Mouse (Mus musculus): ENCODE measurements around the gene Grk3. TPM values are rescaled to one million over a fixed set of nuclear protein-coding genes. Genes with fewer than 3 reads are reported as not detected.

Gene Grk3
- total RNA-seq, 1 experiment: 4.2 TPM

DNA sequence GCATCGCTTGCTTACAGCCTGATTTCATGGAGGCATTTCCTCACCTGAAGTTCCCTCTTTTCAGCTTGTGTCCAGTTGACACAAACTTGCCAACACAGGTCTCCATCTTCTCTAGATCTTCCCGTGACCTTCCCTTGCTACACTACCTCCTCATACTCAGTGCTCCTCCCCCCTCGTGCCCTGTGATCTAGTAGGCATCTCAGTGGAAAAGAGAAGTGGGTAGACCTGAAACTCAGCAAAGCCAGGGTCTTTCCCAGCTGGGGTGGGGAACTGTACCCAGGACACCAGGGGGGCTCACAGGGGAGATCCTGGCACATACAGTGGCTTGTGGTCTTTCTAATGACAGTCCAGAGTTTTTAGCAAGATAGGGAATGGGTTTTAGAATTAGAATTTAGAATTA is 64.7 kb downstream of the Grk3 start:
- DNase-seq (ENCODE audit: low read depth, low spot score): no peak
- H3K36me3 ChIP-seq (ENCODE audit: control insufficient read depth, insufficient read depth, low read length, poor library complexity, severe bottlenecking): no peaks in the 10 kb centered on the region
- H3K9ac ChIP-seq (ENCODE audit: insufficient read depth, low read depth, low read length, poor library complexity, severe bottlenecking): no peak overlapping the region
- no peak overlapping the region for H3K4me3 ChIP-seq (ENCODE audit: insufficient read depth in 1 of 2, low read depth in 1 of 2, low read length in 2 of 2, poor library complexity in 1 of 2, severe bottlenecking in 1 of 2)
- H3K27ac ChIP-seq (ENCODE audit: insufficient read depth, low read depth, low read length, poor library complexity, severe bottlenecking): no peak overlapping the region
- no peaks in the 10 kb centered on the region for H3K9me3 ChIP-seq (ENCODE audit: control insufficient read depth, insufficient read depth, low read depth, low read length)
- TF ChIP-seq ZNF384 (IDR thresholded peaks at IDR 0.05; ENCODE audit: low read depth, low read length): no peak
- TF ChIP-seq CHD2 (IDR thresholded peaks at IDR 0.05; ENCODE audit: low read depth, low read length): no peak
- no peak for TF ChIP-seq ZC3H11A (IDR thresholded peaks at IDR 0.05; ENCODE audit: borderline replicate concordance, low read depth, low read length)
- no peak for TF ChIP-seq MAFK (IDR thresholded peaks at IDR 0.05; ENCODE audit: insufficient read depth, low read depth, low read length)
- TF ChIP-seq HCFC1 (IDR thresholded peaks at IDR 0.05; ENCODE audit: borderline replicate concordance, insufficient read depth, low read length): no peak
- in situ Hi-C loops (cut with MboI; ENCODE audit: low sequenced_read_pairs in 2 of 2, unreplicated experiment in 2 of 2): no loop called here
- no peaks in the 10 kb centered on the region for H3K4me1 ChIP-seq (ENCODE audit: control insufficient read depth in 2 of 2, insufficient read depth in 2 of 2, low read length in 2 of 2, poor library complexity in 1 of 2)

DNA sequence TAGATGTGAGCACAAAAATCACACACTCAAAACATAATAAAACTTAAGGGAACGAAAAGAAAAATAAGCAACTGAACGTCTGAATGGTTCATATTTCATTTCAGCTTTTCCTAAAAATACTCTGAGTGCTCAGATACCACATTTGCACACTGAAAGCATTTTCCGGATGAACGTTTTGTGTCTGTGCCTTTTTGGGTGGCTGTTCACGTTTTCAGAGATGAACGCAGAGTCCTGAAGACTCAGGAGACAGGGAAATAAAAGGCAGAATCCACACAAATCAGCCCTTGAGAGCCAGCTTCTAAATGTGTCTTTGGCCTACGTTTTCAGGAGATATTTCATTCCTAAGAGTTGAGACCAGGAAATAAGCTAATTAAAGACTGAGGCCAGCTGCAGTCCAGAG is 69.7 kb downstream of the Grk3 start:
- Histone ChIP-seq H3K36me3 (ENCODE audit: control insufficient read depth, insufficient read depth, low read length, poor library complexity, severe bottlenecking) (no peaks in the 10 kb centered on the region), H3K4me3 (ENCODE audit: insufficient read depth in 1 of 2, low read depth in 1 of 2, low read length in 2 of 2, poor library complexity in 1 of 2, severe bottlenecking in 1 of 2) (no peak overlapping the region), H3K4me1 (ENCODE audit: control insufficient read depth in 2 of 2, insufficient read depth in 2 of 2, low read length in 2 of 2, poor library complexity in 1 of 2) (no peaks in the 10 kb centered on the region), H3K9ac (ENCODE audit: insufficient read depth, low read depth, low read length, poor library complexity, severe bottlenecking) (no peak overlapping the region), H3K9me3 (ENCODE audit: control insufficient read depth, insufficient read depth, low read depth, low read length) (no peaks in the 10 kb centered on the region), H3K27ac (ENCODE audit: insufficient read depth, low read depth, low read length, poor library complexity, severe bottlenecking) (no peak overlapping the region)
- TF ChIP-seq ZC3H11A (IDR thresholded peaks at IDR 0.05; ENCODE audit: borderline replicate concordance, low read depth, low read length) (no peak), HCFC1 (IDR thresholded peaks at IDR 0.05; ENCODE audit: borderline replicate concordance, insufficient read depth, low read length) (no peak), MAFK (IDR thresholded peaks at IDR 0.05; ENCODE audit: insufficient read depth, low read depth, low read length) (no peak), CHD2 (IDR thresholded peaks at IDR 0.05; ENCODE audit: low read depth, low read length) (no peak), ZNF384 (IDR thresholded peaks at IDR 0.05; ENCODE audit: low read depth, low read length) (no peak)
- in situ Hi-C loops (cut with MboI; ENCODE audit: low sequenced_read_pairs in 2 of 2, unreplicated experiment in 2 of 2): no loop called here
- DNase-seq (ENCODE audit: low read depth, low spot score): no peak

DNA sequence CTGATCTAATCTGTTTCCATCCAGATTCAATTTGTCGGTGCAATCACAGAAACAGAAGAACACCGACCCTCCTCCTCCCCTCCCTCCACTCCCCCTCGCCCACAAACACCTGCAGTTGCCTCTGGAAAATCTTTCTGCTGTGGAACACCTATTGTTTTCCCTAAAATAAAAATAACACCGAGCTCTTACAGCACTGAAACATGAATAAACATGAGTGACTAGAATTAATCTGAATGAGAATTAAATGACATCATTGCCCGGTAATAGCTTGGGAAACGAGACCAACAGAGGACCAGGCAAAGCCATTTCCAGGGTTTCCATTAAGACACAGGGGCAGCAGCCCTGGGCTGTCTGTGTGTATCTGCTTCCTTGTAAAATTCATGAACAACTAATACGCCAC is 73.3 kb downstream of the Grk3 start:
- H3K27ac ChIP-seq (ENCODE audit: insufficient read depth, low read depth, low read length, poor library complexity, severe bottlenecking): no peak overlapping the region
- TF ChIP-seq MAFK (IDR thresholded peaks at IDR 0.05; ENCODE audit: insufficient read depth, low read depth, low read length) (no peak), ZNF384 (IDR thresholded peaks at IDR 0.05; ENCODE audit: low read depth, low read length) (no peak), ZC3H11A (IDR thresholded peaks at IDR 0.05; ENCODE audit: borderline replicate concordance, low read depth, low read length) (no peak), CHD2 (IDR thresholded peaks at IDR 0.05; ENCODE audit: low read depth, low read length) (no peak)
- H3K9ac ChIP-seq (ENCODE audit: insufficient read depth, low read depth, low read length, poor library complexity, severe bottlenecking): no peak overlapping the region
- no peaks in the 10 kb centered on the region for H3K36me3 ChIP-seq (ENCODE audit: control insufficient read depth, insufficient read depth, low read length, poor library complexity, severe bottlenecking)
- in situ Hi-C loops (cut with MboI; ENCODE audit: low sequenced_read_pairs in 2 of 2, unreplicated experiment in 2 of 2): no loop called here
- DNase-seq (ENCODE audit: low read depth, low spot score): no peak
- H3K4me3 ChIP-seq (ENCODE audit: insufficient read depth in 1 of 2, low read depth in 1 of 2, low read length in 2 of 2, poor library complexity in 1 of 2, severe bottlenecking in 1 of 2): no peak overlapping the region
- no peaks in the 10 kb centered on the region for H3K4me1 ChIP-seq (ENCODE audit: control insufficient read depth in 2 of 2, insufficient read depth in 2 of 2, low read length in 2 of 2, poor library complexity in 1 of 2)
- no peaks in the 10 kb centered on the region for H3K9me3 ChIP-seq (ENCODE audit: control insufficient read depth, insufficient read depth, low read depth, low read length)

DNA sequence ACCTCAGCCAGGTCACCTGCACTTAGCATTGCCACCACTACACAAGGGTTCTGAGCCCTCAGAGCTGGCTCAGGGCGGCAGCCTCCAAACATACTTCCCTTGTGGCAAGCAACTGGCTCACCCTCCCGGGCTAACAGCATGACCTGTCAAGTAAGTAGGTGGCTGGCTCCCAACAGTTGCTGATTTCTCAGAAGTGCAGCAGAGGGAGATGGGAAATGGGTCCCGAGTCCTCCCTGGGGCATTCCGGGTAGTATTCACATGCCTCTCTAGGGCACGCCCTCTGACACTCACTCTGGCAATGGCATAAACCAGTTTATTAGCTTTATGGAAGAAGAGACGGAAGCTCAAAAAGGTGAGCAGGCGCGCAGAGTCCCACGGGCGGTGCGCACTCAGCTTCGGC is 74.6 kb downstream of the Grk3 start:
- Histone ChIP-seq H3K27ac (ENCODE audit: insufficient read depth, low read depth, low read length, poor library complexity, severe bottlenecking) (no peak overlapping the region), H3K9me3 (ENCODE audit: control insufficient read depth, insufficient read depth, low read depth, low read length) (no peaks in the 10 kb centered on the region), H3K9ac (ENCODE audit: insufficient read depth, low read depth, low read length, poor library complexity, severe bottlenecking) (no peak overlapping the region), H3K4me1 (ENCODE audit: control insufficient read depth in 2 of 2, insufficient read depth in 2 of 2, low read length in 2 of 2, poor library complexity in 1 of 2) (no peaks in the 10 kb centered on the region), H3K36me3 (ENCODE audit: control insufficient read depth, insufficient read depth, low read length, poor library complexity, severe bottlenecking) (no peaks in the 10 kb centered on the region), H3K4me3 (ENCODE audit: insufficient read depth in 1 of 2, low read depth in 1 of 2, low read length in 2 of 2, poor library complexity in 1 of 2, severe bottlenecking in 1 of 2) (no peak overlapping the region)
- in situ Hi-C loops (cut with MboI; ENCODE audit: low sequenced_read_pairs in 2 of 2, unreplicated experiment in 2 of 2): no loop called here
- TF ChIP-seq MAFK (IDR thresholded peaks at IDR 0.05; ENCODE audit: insufficient read depth, low read depth, low read length) (no peak), HCFC1 (IDR thresholded peaks at IDR 0.05; ENCODE audit: borderline replicate concordance, insufficient read depth, low read length) (no peak), CHD2 (IDR thresholded peaks at IDR 0.05; ENCODE audit: low read depth, low read length) (no peak)
- DNase-seq (ENCODE audit: low read depth, low spot score): no peak

DNA sequence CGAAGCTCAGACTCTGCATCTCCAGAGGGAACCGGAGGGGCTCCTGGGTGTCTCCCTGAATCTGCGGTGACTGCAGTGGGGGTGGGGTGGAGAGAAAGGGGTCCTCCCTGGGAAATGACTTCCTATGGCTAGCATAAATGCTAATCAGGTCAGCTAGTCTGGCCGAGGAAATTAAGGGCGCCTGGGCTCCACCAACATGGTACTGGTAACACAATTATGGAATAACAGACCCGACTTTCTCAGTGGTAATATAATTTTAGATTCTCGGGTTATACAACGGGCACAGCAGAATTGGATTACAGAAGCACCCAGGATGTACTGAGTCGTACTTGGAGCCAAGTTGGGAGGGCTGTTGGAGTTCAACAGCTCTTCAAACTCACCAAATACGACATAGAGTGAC is 79.0 kb downstream of the Grk3 start:
- H3K27ac ChIP-seq (ENCODE audit: insufficient read depth, low read depth, low read length, poor library complexity, severe bottlenecking): no peak overlapping the region
- DNase-seq (ENCODE audit: low read depth, low spot score): no peak
- peaks cover 1% of the 10 kb centered on the region; the same call in 1 of the 2 replicates for H3K36me3 ChIP-seq (ENCODE audit: control insufficient read depth, insufficient read depth, low read length, poor library complexity, severe bottlenecking)
- in situ Hi-C loops (cut with MboI; ENCODE audit: low sequenced_read_pairs in 2 of 2, unreplicated experiment in 2 of 2): no loop called here
- TF ChIP-seq MAFK (IDR thresholded peaks at IDR 0.05; ENCODE audit: insufficient read depth, low read depth, low read length) (no peak), ZNF384 (IDR thresholded peaks at IDR 0.05; ENCODE audit: low read depth, low read length) (no peak), ZC3H11A (IDR thresholded peaks at IDR 0.05; ENCODE audit: borderline replicate concordance, low read depth, low read length) (no peak), CHD2 (IDR thresholded peaks at IDR 0.05; ENCODE audit: low read depth, low read length) (no peak), HCFC1 (IDR thresholded peaks at IDR 0.05; ENCODE audit: borderline replicate concordance, insufficient read depth, low read length) (no peak)
- no peaks in the 10 kb centered on the region for H3K4me1 ChIP-seq (ENCODE audit: control insufficient read depth in 2 of 2, insufficient read depth in 2 of 2, low read length in 2 of 2, poor library complexity in 1 of 2)
- no peaks in the 10 kb centered on the region for H3K9me3 ChIP-seq (ENCODE audit: control insufficient read depth, insufficient read depth, low read depth, low read length)
- H3K4me3 ChIP-seq (ENCODE audit: insufficient read depth in 1 of 2, low read depth in 1 of 2, low read length in 2 of 2, poor library complexity in 1 of 2, severe bottlenecking in 1 of 2): no peak overlapping the region
- H3K9ac ChIP-seq (ENCODE audit: insufficient read depth, low read depth, low read length, poor library complexity, severe bottlenecking): no peak overlapping the region
